Comparison of ENCODE assay signal across 7 mouse cellular contexts in the genomic region with DNA sequence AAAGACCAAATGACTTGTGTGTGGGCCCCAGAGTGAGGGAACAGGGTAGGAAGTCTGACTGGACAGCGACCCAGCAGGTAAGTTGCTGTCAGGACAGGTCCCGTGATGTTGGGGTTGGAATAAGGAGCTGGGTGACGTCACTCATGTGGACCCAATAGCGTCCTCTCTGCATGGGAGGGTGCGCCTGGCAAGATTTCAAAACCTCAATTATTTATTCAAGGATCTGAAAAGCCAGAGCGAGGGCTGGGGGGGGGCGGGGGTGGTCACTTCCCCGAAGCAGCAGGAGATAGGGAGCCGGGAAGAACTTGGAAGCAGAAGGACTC. TPM values are rescaled to one million over a fixed set of nuclear protein-coding genes. Genes with fewer than 3 reads are reported as not detected.
A peak's percentile ranks its signal among the peaks of the same experiment; 100 is the strongest.
DNase-seq lines count a peak whose midpoint lies in the region; TF ChIP-seq lines count a peak whose summit lies in the region.

No protein-coding gene starts in this region.

- no peak overlapping the region for H3ac ChIP-seq in myocyte (ENCODE audit: control insufficient read depth, insufficient read length)

- H3K4me1 ChIP-seq in forebrain, embryonic 10.5 days: peaks cover 35% of the 10 kb centered on the region

- H3K4me3 ChIP-seq in forebrain, embryonic 10.5 days: peak overlapping the region; percentile 86
- H3K4me3 ChIP-seq in myocyte: peak overlapping the region; percentile 18

- TF ChIP-seq POLR2A in myocyte (IDR thresholded peaks at IDR 0.05; ENCODE audit: insufficient read length, low read depth): no peak

- under 1% methylated on average over 9 of the region's 9 CpGs for WGBS in forebrain, embryonic 10.5 days

- H3K79me2 ChIP-seq in myocyte (ENCODE audit: control insufficient read depth, insufficient read depth): no peaks in the 10 kb centered on the region

- no peaks in the 10 kb centered on the region for H3K36me3 ChIP-seq in forebrain, embryonic 10.5 days (replicated peaks)
- no peaks in the 10 kb centered on the region for H3K36me3 ChIP-seq in myocyte (ENCODE audit: control insufficient read depth, insufficient read depth)

- peak overlapping the region; percentile 92 for H3K4me2 ChIP-seq in myocyte (ENCODE audit: low read depth)

- no peak overlapping the region for H3K27ac ChIP-seq in forebrain, embryonic 10.5 days

- no peaks in the 10 kb centered on the region for H3K9me3 ChIP-seq in forebrain, embryonic 10.5 days

- DNase-seq in right cerebral cortex, adult 18-20 months: peak; percentile 44
- no peak for DNase-seq in right cerebral cortex, postnatal 25 days
- DNase-seq in forebrain, embryonic 10.5 days (ENCODE audit: extremely low spot score, low spot score): no peak
- DNase-seq in kidney, postnatal 14 days: peak; percentile 57
- no peak for DNase-seq in adipocyte (ENCODE audit: low spot score)
- no peak for DNase-seq in embryo, embryonic 10 days (ENCODE audit: low spot score)

- H3K27me3 ChIP-seq in forebrain, embryonic 10.5 days (ENCODE audit: poor library complexity, severe bottlenecking): peaks cover 86% of the 10 kb centered on the region
- H3K27me3 ChIP-seq in myocyte (ENCODE audit: control insufficient read depth, insufficient read depth, insufficient read length): no peaks in the 10 kb centered on the region

TF ChIP-seq in myocyte, 11 proteins besides CTCF, POLR2A, EP300 and RAD21:
- no peak for TF ChIP-seq POLR2AphosphoS2 (IDR thresholded peaks at IDR 0.05; ENCODE audit: insufficient read length, low read depth)

RNA-seq across cellular contexts. Expression of gene Gpr3, which starts 0.9 kb away (rescaled TPM):
- 0.06 and 0.27 TPM in 2 replicates for polyA plus RNA-seq in forebrain, embryonic 10.5 days (2016; fragmentation: Nextera tagmentation; extraction: Ambion mirVana)
- 0.40 TPM for polyA plus RNA-seq in myocyte (2012; fragmentation: generic; extraction: Trizol)

RNA-seq across cellular contexts. Expression of gene Cd164l2, which starts 1.3 kb away (rescaled TPM):
- 1.2 and 2.5 TPM in 2 replicates for polyA plus RNA-seq in forebrain, embryonic 10.5 days (2016; fragmentation: Nextera tagmentation; extraction: Ambion mirVana)
- 0.22 TPM for polyA plus RNA-seq in myocyte (2012; fragmentation: generic; extraction: Trizol)

RNA-seq across cellular contexts. Expression of gene Map3k6, which starts 27.4 kb away (rescaled TPM):
- 1.7 and 1.8 TPM in 2 replicates for polyA plus RNA-seq in forebrain, embryonic 10.5 days (2016; fragmentation: Nextera tagmentation; extraction: Ambion mirVana)
- 4.6 TPM for polyA plus RNA-seq in myocyte (2012; fragmentation: generic; extraction: Trizol)

RNA-seq across cellular contexts. Expression of gene Sytl1, which starts 49.7 kb away (rescaled TPM):
- 0.67 and 1.0 TPM in 2 replicates for polyA plus RNA-seq in forebrain, embryonic 10.5 days (2016; fragmentation: Nextera tagmentation; extraction: Ambion mirVana)
- 3.4 TPM for polyA plus RNA-seq in myocyte (2012; fragmentation: generic; extraction: Trizol)

Comparison
In these comparisons a context has a peak if more than half of its experiments do, and no peak if none do; other contexts are left out.
1. DNase-seq: peak in right cerebral cortex, adult 18-20 months (single experiment) and kidney, postnatal 14 days (single experiment); none in right cerebral cortex, postnatal 25 days (single experiment), forebrain, embryonic 10.5 days (single experiment), adipocyte (single experiment) and embryo, embryonic 10 days (single experiment).